Mouse (Mus musculus): ENCODE measurements around the gene Gpatch8. TPM values are rescaled to one million over a fixed set of nuclear protein-coding genes. Genes with fewer than 3 reads are reported as not detected.

The Gpatch8 gene
- polyA plus RNA-seq, 1 experiment = 16.7 TPM

GRCm38 (mm10) chr11:102480897-102481296 lies 75.3 kb downstream of the Gpatch8 start:
- TF ChIP-seq CTCF (IDR thresholded peaks at IDR 0.05; ENCODE audit: control insufficient read depth, insufficient read depth, insufficient replicate concordance, low read depth, low read length) (no peak), POLR2A (IDR thresholded peaks at IDR 0.05; ENCODE audit: control insufficient read depth, low read depth, low read length) (no peak)
- no peaks in the 10 kb centered on the region for H3K4me1 ChIP-seq (ENCODE audit: control insufficient read depth, insufficient read depth, low read length)
- peaks cover 6% of the 10 kb centered on the region; the same call in 1 of the 2 replicates for H3K36me3 ChIP-seq (ENCODE audit: control insufficient read depth, insufficient read depth, low read length)
- no peaks in the 10 kb centered on the region for H3K27me3 ChIP-seq (ENCODE audit: control insufficient read depth, insufficient read depth, low read length)
- no peak overlapping the region for H3K27ac ChIP-seq (ENCODE audit: control insufficient read depth, insufficient read depth, low read depth, low read length)
- H3K4me3 ChIP-seq (ENCODE audit: control insufficient read depth, low read depth, low read length) = no peak overlapping the region

DNA sequence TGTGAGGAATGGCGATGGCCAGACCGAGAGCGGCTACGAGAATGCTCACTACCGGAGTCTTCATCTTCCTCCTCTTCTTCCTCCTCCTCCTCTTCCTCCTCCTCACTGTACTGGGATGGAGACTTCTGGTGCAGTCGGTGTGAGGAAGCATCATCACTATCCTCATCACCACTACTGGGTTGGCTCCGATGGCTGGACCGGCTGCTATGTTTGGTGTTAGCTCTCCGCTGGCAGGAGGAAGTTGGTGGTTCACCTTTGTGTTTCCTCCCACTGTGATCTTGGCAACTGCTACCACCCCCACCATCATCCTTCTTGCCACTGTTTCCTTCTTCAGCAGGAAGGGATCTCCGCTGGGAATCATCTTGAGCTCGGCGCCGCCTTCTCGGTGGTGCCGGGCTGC lies 76.1 kb downstream of the Gpatch8 start:
- H3K27me3 ChIP-seq (ENCODE audit: control insufficient read depth, insufficient read depth, low read length) = no peaks in the 10 kb centered on the region
- peaks cover 6% of the 10 kb centered on the region; the same call in 1 of the 2 replicates for H3K36me3 ChIP-seq (ENCODE audit: control insufficient read depth, insufficient read depth, low read length)
- TF ChIP-seq POLR2A (IDR thresholded peaks at IDR 0.05; ENCODE audit: control insufficient read depth, low read depth, low read length) = no peak
- no peak for TF ChIP-seq CTCF (IDR thresholded peaks at IDR 0.05; ENCODE audit: control insufficient read depth, insufficient read depth, insufficient replicate concordance, low read depth, low read length)
- H3K4me1 ChIP-seq (ENCODE audit: control insufficient read depth, insufficient read depth, low read length) = no peaks in the 10 kb centered on the region
- H3K27ac ChIP-seq (ENCODE audit: control insufficient read depth, insufficient read depth, low read depth, low read length) = no peak overlapping the region
- H3K4me3 ChIP-seq (ENCODE audit: control insufficient read depth, low read depth, low read length) = no peak overlapping the region

DNA sequence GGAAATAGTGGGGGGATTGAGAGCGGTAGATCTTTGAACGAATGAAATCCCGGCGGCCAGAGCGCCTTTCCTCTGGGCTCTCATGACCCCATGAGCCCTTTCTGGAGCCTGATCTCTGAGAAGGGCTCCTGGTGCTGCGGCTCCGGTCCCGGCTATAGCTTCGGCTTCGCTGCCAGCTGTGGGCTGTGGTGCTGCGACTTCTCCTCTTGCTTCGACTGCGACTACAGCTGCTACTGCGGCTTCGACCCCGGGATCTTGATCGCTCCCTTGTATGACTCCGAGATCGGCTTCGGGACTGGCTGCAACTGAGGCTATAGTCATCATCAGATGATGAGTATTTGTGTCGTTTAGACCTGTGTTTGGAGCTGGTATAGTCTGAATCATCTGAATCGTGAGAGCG lies 76.6 kb downstream of the Gpatch8 start:
- Histone ChIP-seq H3K4me1 (ENCODE audit: control insufficient read depth, insufficient read depth, low read length) (no peaks in the 10 kb centered on the region), H3K36me3 (ENCODE audit: control insufficient read depth, insufficient read depth, low read length) (peaks cover 6% of the 10 kb centered on the region; the same call in 1 of the 2 replicates), H3K27ac (ENCODE audit: control insufficient read depth, insufficient read depth, low read depth, low read length) (no peak overlapping the region), H3K27me3 (ENCODE audit: control insufficient read depth, insufficient read depth, low read length) (no peaks in the 10 kb centered on the region), H3K4me3 (ENCODE audit: control insufficient read depth, low read depth, low read length) (no peak overlapping the region)
- TF ChIP-seq CTCF (IDR thresholded peaks at IDR 0.05; ENCODE audit: control insufficient read depth, insufficient read depth, insufficient replicate concordance, low read depth, low read length) (no peak), POLR2A (IDR thresholded peaks at IDR 0.05; ENCODE audit: control insufficient read depth, low read depth, low read length) (no peak)

- H3K27ac ChIP-seq (ENCODE audit: control insufficient read depth, insufficient read depth, low read depth, low read length) = no peak overlapping the region
- no peaks in the 10 kb centered on the region for H3K4me1 ChIP-seq (ENCODE audit: control insufficient read depth, insufficient read depth, low read length)
- no peak for TF ChIP-seq CTCF (IDR thresholded peaks at IDR 0.05; ENCODE audit: control insufficient read depth, insufficient read depth, insufficient replicate concordance, low read depth, low read length)
- no peak for TF ChIP-seq POLR2A (IDR thresholded peaks at IDR 0.05; ENCODE audit: control insufficient read depth, low read depth, low read length)
- H3K4me3 ChIP-seq (ENCODE audit: control insufficient read depth, low read depth, low read length) = peak overlapping the region; percentile 44
- H3K27me3 ChIP-seq (ENCODE audit: control insufficient read depth, insufficient read depth, low read length) = no peaks in the 10 kb centered on the region
- H3K36me3 ChIP-seq (ENCODE audit: control insufficient read depth, insufficient read depth, low read length) = peaks cover 6% of the 10 kb centered on the region; the same call in 1 of the 2 replicates
Observed at GRCm38 (mm10) chr11:102478671-102479070, 77.5 kb downstream of the Gpatch8 start.

DNA sequence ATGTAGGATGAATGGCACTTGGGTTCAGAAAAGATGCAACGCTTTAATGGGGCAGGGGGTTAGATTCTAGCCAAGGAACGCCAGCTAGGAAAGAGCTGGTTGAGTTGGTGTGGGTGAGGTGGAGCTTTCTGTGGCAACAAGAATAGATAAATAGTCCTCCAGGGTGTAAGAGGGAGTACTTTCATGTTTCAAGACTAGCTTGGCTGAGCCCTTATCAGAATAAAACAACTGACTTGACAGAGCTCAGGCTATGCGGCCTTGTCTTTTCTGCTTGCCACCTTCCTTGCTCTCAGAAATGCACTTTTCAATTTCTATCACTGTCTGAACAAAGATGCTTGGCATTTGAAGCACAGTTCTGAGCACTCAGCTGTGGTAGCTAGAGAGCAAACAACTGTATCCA lies 81.2 kb downstream of the Gpatch8 start:
- Histone ChIP-seq H3K27ac (ENCODE audit: control insufficient read depth, insufficient read depth, low read depth, low read length) (no peak overlapping the region), H3K4me1 (ENCODE audit: control insufficient read depth, insufficient read depth, low read length) (no peaks in the 10 kb centered on the region), H3K27me3 (ENCODE audit: control insufficient read depth, insufficient read depth, low read length) (no peaks in the 10 kb centered on the region), H3K36me3 (ENCODE audit: control insufficient read depth, insufficient read depth, low read length) (peaks cover 4% of the 10 kb centered on the region; the same call in 1 of the 2 replicates), H3K4me3 (ENCODE audit: control insufficient read depth, low read depth, low read length) (no peak overlapping the region)
- TF ChIP-seq CTCF (IDR thresholded peaks at IDR 0.05; ENCODE audit: control insufficient read depth, insufficient read depth, insufficient replicate concordance, low read depth, low read length) (no peak), POLR2A (IDR thresholded peaks at IDR 0.05; ENCODE audit: control insufficient read depth, low read depth, low read length) (no peak)

DNA sequence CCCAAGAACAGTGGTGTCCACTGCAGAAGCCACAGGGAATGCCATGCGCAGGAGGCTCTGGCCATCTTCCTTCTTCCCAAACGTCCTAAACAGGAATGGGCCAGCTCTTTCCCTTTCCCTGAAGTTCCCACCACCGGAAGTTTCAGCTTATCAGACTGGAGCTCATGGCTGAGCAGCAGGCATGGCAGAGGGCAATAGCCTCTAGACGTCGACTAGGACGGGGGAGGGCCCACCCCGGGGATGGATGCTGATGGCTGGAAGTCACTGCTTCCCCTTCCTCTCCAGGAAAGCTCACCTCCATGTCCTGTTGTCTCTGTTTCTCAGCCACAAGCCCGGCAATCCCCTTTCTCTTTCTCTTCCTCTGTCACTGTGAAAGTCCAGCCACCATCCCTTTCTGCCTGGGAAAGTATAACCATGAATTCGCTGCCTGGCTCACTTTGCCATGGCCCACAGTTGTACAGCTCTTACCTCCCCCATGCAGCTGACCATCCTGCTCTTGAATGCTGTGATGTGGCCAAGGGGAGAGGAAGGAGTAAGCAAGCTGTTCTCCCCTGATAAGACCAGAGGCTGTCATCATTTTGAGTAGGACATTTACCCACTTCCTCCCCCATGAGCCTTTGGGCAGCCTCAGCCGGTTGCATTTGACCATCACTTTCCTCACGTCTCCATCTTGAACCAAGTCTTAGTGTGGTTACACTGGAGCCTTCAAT lies 86.4 kb downstream of the Gpatch8 start, which contains the start of gene Itga2b:
TSS of gene Itga2b (minus strand) at position 475 of the 710 bp plus-strand sequence.
- Histone ChIP-seq H3K27ac (ENCODE audit: control insufficient read depth, insufficient read depth, low read depth, low read length) (no peak within 1 kb of the TSS), H3K4me3 (ENCODE audit: control insufficient read depth, low read depth, low read length) (no peak within 1 kb of the TSS), H3K4me1 (ENCODE audit: control insufficient read depth, insufficient read depth, low read length) (peaks cover 13% of the 10 kb centered on the region), H3K36me3 (ENCODE audit: control insufficient read depth, insufficient read depth, low read length) (no peaks in the 10 kb centered on the region), H3K27me3 (ENCODE audit: control insufficient read depth, insufficient read depth, low read length) (no peaks in the 10 kb centered on the region)
- TF ChIP-seq CTCF (IDR thresholded peaks at IDR 0.05; ENCODE audit: control insufficient read depth, insufficient read depth, insufficient replicate concordance, low read depth, low read length) = no peak
- TF ChIP-seq POLR2A (IDR thresholded peaks at IDR 0.05; ENCODE audit: control insufficient read depth, low read depth, low read length) = no peak

DNA sequence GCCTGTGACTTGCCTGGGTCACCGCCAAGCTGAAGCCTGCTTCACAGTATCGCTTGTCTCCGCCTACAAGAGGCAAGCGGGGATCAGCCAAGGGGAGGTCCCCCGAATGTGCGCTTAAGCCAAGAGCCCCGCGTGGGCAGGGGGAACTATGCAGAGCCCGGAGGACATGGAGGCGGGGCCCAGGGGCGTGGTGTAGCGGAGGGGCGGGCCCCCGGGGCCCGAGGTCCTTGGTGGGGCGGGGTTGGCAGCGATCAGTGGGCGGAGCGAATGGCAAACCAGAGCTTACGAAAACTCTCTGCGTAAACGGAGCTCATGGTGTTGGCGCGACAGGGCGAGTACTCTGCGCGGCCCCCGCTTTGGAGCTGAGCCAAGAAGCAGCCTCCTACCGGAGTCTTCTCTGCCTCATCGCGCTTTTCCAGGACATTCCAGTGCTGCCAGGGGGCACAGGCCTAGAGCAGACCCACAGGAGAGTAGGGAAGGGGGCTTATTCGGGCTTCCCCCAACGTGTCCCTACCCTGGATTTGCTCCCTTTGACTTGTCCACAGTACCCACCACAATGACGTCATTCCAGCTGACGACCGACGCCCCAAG lies 89.1 kb downstream of the Gpatch8 start:
- Histone ChIP-seq H3K4me3 (ENCODE audit: control insufficient read depth, low read depth, low read length) (peak overlapping the region; percentile 73), H3K27me3 (ENCODE audit: control insufficient read depth, insufficient read depth, low read length) (no peaks in the 10 kb centered on the region), H3K4me1 (ENCODE audit: control insufficient read depth, insufficient read depth, low read length) (peaks cover 13% of the 10 kb centered on the region), H3K27ac (ENCODE audit: control insufficient read depth, insufficient read depth, low read depth, low read length) (no peak overlapping the region), H3K36me3 (ENCODE audit: control insufficient read depth, insufficient read depth, low read length) (no peaks in the 10 kb centered on the region)
- no peak for TF ChIP-seq CTCF (IDR thresholded peaks at IDR 0.05; ENCODE audit: control insufficient read depth, insufficient read depth, insufficient replicate concordance, low read depth, low read length)
- TF ChIP-seq POLR2A (IDR thresholded peaks at IDR 0.05; ENCODE audit: control insufficient read depth, low read depth, low read length) = no peak

Measured in testis, adult 2 months (tissue).